Mouse (Mus musculus) monocyte, adult 5-6 weeks (primary cell): ENCODE data around the gene Ptpn3. TPM values are rescaled to one million over a fixed set of nuclear protein-coding genes. Genes with fewer than 3 reads are reported as not detected.

Source experiments
- ATAC-seq: fragments of 153-309, 156-312 bp; replicated peaks from 2 replicates; pipeline ENCODE4 v1.8.0; 2017; ENCODE audit warnings: mild to moderate bottlenecking; ENCODE audit not compliant: low TSS enrichment, insufficient number of reproducible peaks, severe bottlenecking, poor library complexity, low FRiP score
- total RNA-seq: library from RNA; stranded (forward); fragments of 200-1000, 200-491, 200-594 nt; gene quantifications from 3 replicates; pipeline ENCODE4 v1.2.3, GENCODE M21; 2017

Ptpn3 gene
- total RNA-seq, 1 experiment from 2014 or later: 0.19 TPM

DNA sequence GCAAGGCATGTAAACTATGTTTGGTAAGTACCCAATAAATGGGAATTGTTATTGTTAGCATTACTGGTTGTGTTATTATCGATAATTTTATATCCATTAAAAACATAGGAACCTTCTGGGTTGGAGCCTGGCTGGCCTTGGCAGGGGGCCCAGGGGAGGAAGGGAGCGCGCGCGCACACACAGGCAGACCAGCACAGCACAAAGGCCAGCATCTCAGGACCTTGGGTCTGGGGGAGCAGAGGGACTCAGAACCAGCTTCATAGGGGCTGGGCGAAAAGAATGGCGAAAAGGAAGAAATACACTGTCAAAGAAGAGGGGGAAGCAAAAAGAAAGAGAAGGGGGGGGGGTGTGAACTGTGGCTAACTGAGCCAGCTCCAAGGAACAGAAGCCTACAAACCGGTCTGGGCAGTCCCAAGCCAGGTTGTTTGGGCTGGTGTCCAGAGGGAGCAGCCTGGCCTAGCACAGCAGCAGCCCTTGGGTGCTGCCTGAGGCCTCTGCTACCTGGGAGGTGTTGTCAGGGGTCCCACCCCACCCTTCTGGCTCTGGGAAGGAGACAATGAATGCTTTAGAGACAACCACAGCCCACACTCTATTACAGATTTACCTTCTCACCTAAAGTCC is 145.0 kb downstream of the Ptpn3 start:
- ATAC-seq: no peak

DNA sequence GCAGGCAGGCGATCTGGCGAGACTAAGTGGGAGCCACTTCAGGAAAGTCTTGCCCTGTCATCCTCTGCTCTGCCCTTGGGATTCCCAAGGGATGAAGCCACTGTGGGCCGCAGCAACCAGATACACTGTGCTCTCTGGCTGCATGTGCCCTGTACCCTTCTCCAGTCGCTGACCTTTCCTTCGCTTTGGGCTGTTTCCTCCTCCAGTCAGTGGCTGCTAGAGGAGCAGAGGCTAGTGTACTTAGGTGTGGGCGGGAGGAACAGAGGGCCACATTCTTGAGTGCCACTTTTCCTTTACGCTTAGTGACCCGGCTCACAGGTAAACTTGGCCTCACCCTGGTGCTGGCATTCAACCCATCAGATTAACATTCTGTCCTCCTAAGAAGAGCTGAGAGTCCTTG is 147.8 kb downstream of the Ptpn3 start:
- ATAC-seq: no peak

GRCm38 (mm10) chr4:57153068-57153835 is 148.4 kb downstream of the Ptpn3 start:
- no peak for ATAC-seq

DNA sequence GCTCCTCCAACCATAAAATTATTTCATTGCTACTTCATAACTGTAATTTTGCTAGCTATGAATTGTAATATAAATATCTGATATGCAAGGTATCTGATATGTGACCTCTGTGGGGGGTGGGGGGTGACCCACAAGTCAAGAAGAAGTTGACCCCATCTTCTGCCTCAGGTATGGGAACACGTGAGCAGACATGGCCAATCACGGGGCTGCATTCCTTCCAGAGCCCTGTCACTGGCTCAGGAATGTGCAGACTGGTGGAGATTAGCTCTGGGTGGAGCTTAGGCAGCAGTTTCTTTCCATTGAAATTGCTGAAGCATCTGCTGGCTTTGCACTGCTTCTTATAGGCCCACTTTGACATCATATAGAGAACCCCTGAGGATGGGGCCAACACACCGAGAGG is 153.5 kb downstream of the Ptpn3 start:
- no peak for ATAC-seq

DNA sequence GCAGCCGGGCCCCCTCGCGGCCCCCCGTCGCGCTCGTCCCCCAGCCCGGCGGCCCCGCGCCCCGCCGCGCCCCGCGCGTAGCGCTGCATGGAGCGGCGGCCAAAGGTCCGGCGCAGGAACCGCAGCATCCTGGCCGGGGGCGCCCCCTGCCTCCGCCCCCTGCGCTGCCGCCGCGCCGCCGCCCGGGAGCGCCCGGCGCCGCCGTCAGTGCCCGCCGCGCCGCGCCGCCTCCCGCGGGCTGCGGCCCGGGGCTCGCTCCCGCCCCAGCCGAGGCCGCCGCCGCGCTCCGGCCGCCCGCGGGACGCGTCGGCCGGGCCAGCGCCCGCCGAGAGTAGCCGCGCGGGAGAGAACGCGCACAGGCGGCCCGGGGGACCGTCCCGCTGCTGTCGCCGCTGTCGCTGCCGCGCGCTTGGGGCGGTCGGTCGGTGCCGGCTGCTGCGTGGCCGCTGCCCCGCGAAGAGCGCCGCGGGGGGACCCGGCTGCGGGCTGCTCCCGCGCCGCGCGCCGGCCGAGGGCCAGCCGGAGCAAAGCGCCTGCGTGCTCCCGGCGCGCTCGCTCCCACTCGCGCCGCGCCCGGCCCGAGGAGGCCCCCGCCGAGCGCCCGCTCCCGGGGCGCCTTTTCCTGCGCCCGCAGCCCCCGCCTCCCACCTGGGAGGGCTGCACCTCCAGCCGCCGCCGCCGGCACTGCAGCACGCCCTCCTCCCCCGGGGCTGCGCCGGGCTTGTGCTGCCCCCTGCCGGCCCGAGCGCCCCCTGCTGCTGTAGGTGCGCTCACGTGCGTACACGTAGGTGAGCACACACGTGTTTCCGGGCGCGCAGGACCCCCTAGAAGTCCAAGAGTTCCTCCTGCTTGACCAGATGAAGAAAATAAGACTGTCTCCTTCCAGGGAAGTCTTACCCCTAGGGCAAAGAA is 158.4 kb downstream of the Ptpn3 start, which contains the start of gene Epb41l4b:
Epb41l4b (minus strand) TSS at position 412 of the 912 bp plus-strand sequence.
- no peak for ATAC-seq

DNA sequence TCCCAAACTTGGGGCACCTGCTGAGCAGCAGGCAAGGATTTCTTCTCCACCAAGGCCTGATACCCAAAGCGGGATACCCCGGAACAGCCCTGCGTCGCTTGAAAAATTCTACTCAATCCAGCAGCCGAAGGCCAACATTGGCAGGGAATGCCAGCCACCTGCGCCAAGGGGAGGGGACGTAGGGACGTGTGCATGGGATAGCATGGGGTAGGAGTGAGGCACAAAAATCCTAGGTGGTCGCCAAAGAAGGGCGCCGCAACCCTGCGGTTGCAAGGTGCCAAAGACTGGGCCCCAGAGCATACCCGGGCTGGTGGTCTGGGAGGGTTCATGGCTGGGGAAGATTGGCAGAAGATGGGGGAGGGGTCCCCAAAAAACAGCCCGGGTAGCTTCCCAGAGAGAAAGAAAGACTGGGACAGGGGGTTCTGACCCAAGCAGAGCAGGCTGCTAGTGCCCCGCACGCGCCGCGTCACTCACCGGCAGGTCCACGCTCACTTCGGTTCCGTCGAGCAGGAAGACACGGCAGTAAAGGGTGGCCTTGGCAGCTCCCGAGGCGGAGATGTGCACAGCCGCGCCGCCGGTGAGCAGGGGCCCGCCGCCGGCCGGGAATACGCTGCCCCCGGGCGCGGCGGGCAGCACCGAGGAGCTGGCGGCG is 159.1 kb downstream of the Ptpn3 start:
- no peak for ATAC-seq

GRCm38 (mm10) chr4:57141908-57142361 is 159.7 kb downstream of the Ptpn3 start:
- ATAC-seq: no peak

GRCm38 (mm10) chr4:57140992-57141717 is 160.5 kb downstream of the Ptpn3 start:
- no peak for ATAC-seq

Other genes starting within 250 kb of the Ptpn3 start
- gene Epb41l4b, start 158.4 kb downstream of the Ptpn3 start, total RNA-seq: 0.58 TPM in 1 of 3 replicates, not detected in the others
- not detected in 3 replicates for gene Palm2, start 132.4 kb upstream of the Ptpn3 start, total RNA-seq